Mouse (Mus musculus): Measurements from ENCODE around the gene Ifnar1.

Gene Ifnar1

GRCm38 (mm10) chr16:91461773-91462181 is 23.3 kb upstream of the Ifnar1 start:
- no peak for DNase-seq

GRCm38 (mm10) chr16:91462644-91463043 is 22.4 kb upstream of the Ifnar1 start:
- DNase-seq, result no peak

- DNase-seq, result no peak
Measured at GRCm38 (mm10) chr16:91463400-91463799, 21.6 kb upstream of the Ifnar1 start.

GRCm38 (mm10) chr16:91463836-91464400 is 21.1 kb upstream of the Ifnar1 start:
- no peak for DNase-seq

GRCm38 (mm10) chr16:91464594-91465504 is 20.2 kb upstream of the Ifnar1 start:
- DNase-seq, result peak; percentile 83 to 89

GRCm38 (mm10) chr16:91465505-91466240 is 19.4 kb upstream of the Ifnar1 start:
- no peak for DNase-seq

- DNase-seq, result no peak
Measured at GRCm38 (mm10) chr16:91466566-91466965, 18.5 kb upstream of the Ifnar1 start.

- no peak for DNase-seq
Measured at GRCm38 (mm10) chr16:91470470-91470869, 14.6 kb upstream of the Ifnar1 start.

- no peak for DNase-seq
Measured at GRCm38 (mm10) chr16:91471481-91471880, 13.6 kb upstream of the Ifnar1 start.

GRCm38 (mm10) chr16:91475753-91476152 is 9.3 kb upstream of the Ifnar1 start:
- DNase-seq, result no peak

- DNase-seq, result no peak
Measured at GRCm38 (mm10) chr16:91478067-91478466, 7.0 kb upstream of the Ifnar1 start.

GRCm38 (mm10) chr16:91480517-91480916 is 4.5 kb upstream of the Ifnar1 start:
- DNase-seq, result no peak

- DNase-seq, result no peak
Measured at GRCm38 (mm10) chr16:91484387-91484786, 651 bp upstream of the Ifnar1 start.

GRCm38 (mm10) chr16:91485841-91486240 is 803 bp downstream of the Ifnar1 start:
- DNase-seq, result no peak

- DNase-seq, result no peak
Measured at GRCm38 (mm10) chr16:91488066-91488465, 3.0 kb downstream of the Ifnar1 start.

- DNase-seq, result no peak
Measured at GRCm38 (mm10) chr16:91490897-91491296, 5.9 kb downstream of the Ifnar1 start.

- DNase-seq, result no peak
Measured at GRCm38 (mm10) chr16:91491473-91491872, 6.4 kb downstream of the Ifnar1 start.

GRCm38 (mm10) chr16:91495501-91495900 is 10.5 kb downstream of the Ifnar1 start:
- DNase-seq, result no peak

GRCm38 (mm10) chr16:91496206-91496605 is 11.2 kb downstream of the Ifnar1 start:
- DNase-seq, result peak; percentile 36 to 43

GRCm38 (mm10) chr16:91496766-91497165 is 11.7 kb downstream of the Ifnar1 start:
- DNase-seq, result no peak

- DNase-seq, result no peak
Measured at GRCm38 (mm10) chr16:91498041-91498440, 13.0 kb downstream of the Ifnar1 start.

GRCm38 (mm10) chr16:91504701-91505100 is 19.7 kb downstream of the Ifnar1 start:
- DNase-seq, result peak; percentile 24 to 34

GRCm38 (mm10) chr16:91505116-91505601 is 20.1 kb downstream of the Ifnar1 start:
- DNase-seq, result peak; percentile 55
